ENCODE assay signal across 24 mouse cellular contexts in the genomic region with DNA sequence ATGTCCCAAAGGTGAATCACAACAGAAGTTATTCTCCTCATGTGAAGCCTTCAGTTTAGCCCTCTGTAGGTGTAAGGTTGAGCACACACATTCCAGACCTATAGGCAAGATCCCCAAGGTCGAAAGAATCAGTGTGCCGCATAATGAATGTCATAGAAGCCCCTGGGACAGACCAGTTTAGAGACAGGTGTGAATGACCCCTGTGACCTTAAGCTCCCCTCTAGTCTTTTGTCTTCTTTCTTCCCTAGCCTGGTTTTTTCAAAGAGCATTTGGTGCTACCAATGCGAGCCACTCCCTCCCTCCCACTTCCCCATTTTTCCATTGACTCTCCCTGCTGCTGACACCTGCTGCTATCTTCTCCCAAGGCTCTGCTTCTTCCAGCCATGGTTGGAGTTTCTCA.
"Had no signal": no experiment of that assay in that cellular context is flagged by ENCODE, and none has a peak within 500 bp of the region (broad histone marks: within the 10 kb centered on the region; RNA-seq: fewer than 3 reads in every experiment).

No protein-coding gene starts in this region.

- H3K4me3 ChIP-seq: gastrocnemius, adult 2 months; heart, embryonic 10.5 days; heart, embryonic 12.5 days; hindbrain, embryonic 10.5 days; hindbrain, embryonic 12.5 days; intestine, embryonic 15.5 days; layer of hippocampus, adult 2 months; limb, embryonic 12.5 days; liver, embryonic 13.5 days; liver, embryonic 15.5 days had no signal

- H3K27me3 ChIP-seq: heart, embryonic 12.5 days; hindbrain, embryonic 12.5 days; intestine, embryonic 15.5 days; limb, embryonic 12.5 days; liver, embryonic 13.5 days; liver, embryonic 15.5 days had no signal

- H3K9me3 ChIP-seq: heart, embryonic 10.5 days; heart, embryonic 12.5 days; hindbrain, embryonic 10.5 days; hindbrain, embryonic 12.5 days; intestine, embryonic 15.5 days; limb, embryonic 12.5 days; liver, embryonic 13.5 days; liver, embryonic 15.5 days had no signal

- H3K4me1 ChIP-seq: hindbrain, embryonic 10.5 days; hindbrain, embryonic 12.5 days; intestine, embryonic 15.5 days; limb, embryonic 12.5 days; liver, embryonic 13.5 days; liver, embryonic 15.5 days had no signal

- H3K27ac ChIP-seq: gastrocnemius, adult 2 months; heart, embryonic 10.5 days; hindbrain, embryonic 10.5 days; hindbrain, embryonic 12.5 days; hindbrain, embryonic 14.5 days; intestine, embryonic 15.5 days; layer of hippocampus, adult 2 months; limb, embryonic 12.5 days; liver, embryonic 13.5 days; liver, embryonic 15.5 days had no signal

- H3K36me3 ChIP-seq: liver, embryonic 13.5 days; liver, embryonic 15.5 days had no signal

- DNase-seq: gastrocnemius, adult 2 months; gastrocnemius, postnatal 10 days; gastrocnemius, postnatal 25 days; heart, adult 18-20 months; heart, postnatal 10 days; heart, postnatal 4 days; kidney, adult 18-20 months; kidney, adult 8-10 months; kidney, postnatal 10 days; kidney, postnatal 25 days; kidney, postnatal 4 days; layer of hippocampus, postnatal 36 days; left cerebral cortex, postnatal 4 days; liver; liver, embryonic 13.5 days had no signal
